Mouse (Mus musculus) G1E-ER4 (cell line): Measurements from ENCODE around the gene Flot1. TPM values are rescaled to one million over a fixed set of nuclear protein-coding genes. Genes with fewer than 3 reads are reported as not detected.

Source experiments
- GATA1 ChIP-seq: IDR thresholded peaks from one replicate; pipeline ENCODE4 v1.8.0; 2012; ENCODE audit warnings: low read length, inconsistent platforms
- polyA plus RNA-seq: library from polyadenylated mRNA; stranded (reverse); fragments of >175 nt; gene quantifications from 2 replicates; pipeline ENCODE4 v1.2.3, GENCODE M21; 2012

The Flot1 gene
- polyA plus RNA-seq, 1 experiment: 85.3 TPM

GRCm38 (mm10) chr17:35822564-35822963 lies 466 bp upstream of the Flot1 start:
- TF ChIP-seq GATA1: no peak

GRCm38 (mm10) chr17:35824402-35824801 lies 1.4 kb downstream of the Flot1 start:
- no peak for TF ChIP-seq GATA1

GRCm38 (mm10) chr17:35825109-35825850 lies 2.2 kb downstream of the Flot1 start:
- peak; percentile 15 for TF ChIP-seq GATA1

GRCm38 (mm10) chr17:35829737-35830136 lies 6.7 kb downstream of the Flot1 start:
- TF ChIP-seq GATA1: no peak

GRCm38 (mm10) chr17:35832400-35833238 lies 9.6 kb downstream of the Flot1 start:
- no peak for TF ChIP-seq GATA1

- TF ChIP-seq GATA1: no peak
Observed at GRCm38 (mm10) chr17:35833239-35833751, 10.3 kb downstream of the Flot1 start.

GRCm38 (mm10) chr17:35833894-35834293 lies 10.9 kb downstream of the Flot1 start:
- no peak for TF ChIP-seq GATA1

GRCm38 (mm10) chr17:35834696-35835422 lies 11.8 kb downstream of the Flot1 start:
- TF ChIP-seq GATA1: no peak

GRCm38 (mm10) chr17:35835424-35836140 lies 12.6 kb downstream of the Flot1 start:
- TF ChIP-seq GATA1: no peak

GRCm38 (mm10) chr17:35836178-35836965 lies 13.3 kb downstream of the Flot1 start:
- TF ChIP-seq GATA1: no peak

- no peak for TF ChIP-seq GATA1
Observed at GRCm38 (mm10) chr17:35836991-35837422, 14.0 kb downstream of the Flot1 start.

GRCm38 (mm10) chr17:35837487-35837886 lies 14.5 kb downstream of the Flot1 start:
- no peak for TF ChIP-seq GATA1

GRCm38 (mm10) chr17:35838122-35838544 lies 15.1 kb downstream of the Flot1 start, which contains the start of gene Tubb5:
Gene Tubb5 (minus strand): TSS chr17:35838306.
- TF ChIP-seq GATA1: no peak

- TF ChIP-seq GATA1: no peak
Observed at GRCm38 (mm10) chr17:35838570-35838969, 15.5 kb downstream of the Flot1 start.

- no peak for TF ChIP-seq GATA1
Observed at GRCm38 (mm10) chr17:35840561-35840960, 17.5 kb downstream of the Flot1 start.
